Mouse (Mus musculus): ENCODE measurements around the gene Dnm2. TPM values are rescaled to one million over a fixed set of nuclear protein-coding genes. Genes with fewer than 3 reads are reported as not detected.

Gene Dnm2
- polyA plus RNA-seq, 1 experiment: 86.2 TPM

- no peak overlapping the region for H3K4me3 ChIP-seq (ENCODE audit: low read depth, low read length)
- H3K9ac ChIP-seq (ENCODE audit: low read depth, poor library complexity, severe bottlenecking): no peak overlapping the region
- no peaks in the 10 kb centered on the region for H3K9me3 ChIP-seq (replicated peaks; ENCODE audit: control insufficient read depth, insufficient read depth, low read length, poor library complexity, severe bottlenecking)
- H3K4me1 ChIP-seq (ENCODE audit: control insufficient read depth, insufficient read depth, low read length): no peaks in the 10 kb centered on the region
- H3K27ac ChIP-seq (ENCODE audit: insufficient read depth, low read length): no peak overlapping the region
- no peaks in the 10 kb centered on the region; the same call in 1 of the 2 replicates for H3K36me3 ChIP-seq (ENCODE audit: control insufficient read depth, insufficient read depth, low read length, poor library complexity, severe bottlenecking)
- no peaks in the 10 kb centered on the region for H3K27me3 ChIP-seq (ENCODE audit: control insufficient read depth, insufficient read depth, low read length, poor library complexity, severe bottlenecking)
- TF ChIP-seq CTCF (IDR thresholded peaks at IDR 0.05; ENCODE audit: low read depth, low read length) (no peak), EP300 (IDR thresholded peaks at IDR 0.05; ENCODE audit: insufficient read depth, low read depth, low read length) (no peak), POLR2A (IDR thresholded peaks at IDR 0.05; ENCODE audit: insufficient read depth, low read length) (no peak)
Measured at GRCm38 (mm10) chr9:21494726-21495125, 70.0 kb downstream of the Dnm2 start.

DNA sequence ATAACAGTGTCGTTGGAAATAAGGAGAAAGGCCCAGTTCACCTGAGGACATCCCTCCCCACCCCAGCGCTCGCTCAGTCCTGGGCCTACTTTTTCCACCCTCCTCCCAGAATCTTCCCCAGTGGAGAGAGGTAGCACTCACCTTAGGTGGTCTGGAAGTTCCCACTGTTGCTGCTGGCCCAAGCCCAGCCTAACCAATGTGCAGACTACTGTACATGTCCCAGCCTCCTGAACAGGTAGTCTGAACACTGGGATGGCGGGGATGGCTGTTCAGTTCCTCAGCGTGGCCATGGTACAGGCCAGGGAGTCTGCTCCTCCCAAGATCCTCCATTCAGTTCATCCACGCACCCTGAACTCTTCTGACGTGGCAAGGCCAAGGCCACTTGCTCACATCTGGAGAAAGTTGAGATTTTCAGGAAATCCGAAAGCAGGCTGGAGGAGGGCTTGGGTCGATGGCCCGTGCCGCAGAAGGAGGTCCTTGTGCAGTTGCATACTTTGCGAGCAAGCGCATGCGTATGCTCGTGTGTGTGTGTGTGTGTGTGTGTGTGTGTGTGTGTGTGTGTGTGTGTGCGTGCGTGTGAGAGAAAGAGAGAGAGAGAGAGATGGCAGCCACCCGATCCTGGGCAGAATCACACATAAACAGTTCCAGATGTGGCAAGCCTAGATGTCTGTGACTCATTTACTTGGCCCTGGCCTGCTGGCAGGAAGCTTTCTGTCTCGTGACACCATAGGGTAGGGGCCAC lies 71.8 kb downstream of the Dnm2 start:
- no peak overlapping the region for H3K9ac ChIP-seq (ENCODE audit: low read depth, poor library complexity, severe bottlenecking)
- H3K4me3 ChIP-seq (ENCODE audit: low read depth, low read length): 0 out of 2 replicates have a peak overlapping the region, but pooled peaks have one; percentile 6
- no peaks in the 10 kb centered on the region; the same call in 1 of the 2 replicates for H3K36me3 ChIP-seq (ENCODE audit: control insufficient read depth, insufficient read depth, low read length, poor library complexity, severe bottlenecking)
- no peaks in the 10 kb centered on the region for H3K4me1 ChIP-seq (ENCODE audit: control insufficient read depth, insufficient read depth, low read length)
- H3K27me3 ChIP-seq (ENCODE audit: control insufficient read depth, insufficient read depth, low read length, poor library complexity, severe bottlenecking): no peaks in the 10 kb centered on the region
- no peaks in the 10 kb centered on the region for H3K9me3 ChIP-seq (replicated peaks; ENCODE audit: control insufficient read depth, insufficient read depth, low read length, poor library complexity, severe bottlenecking)
- TF ChIP-seq CTCF (IDR thresholded peaks at IDR 0.05; ENCODE audit: low read depth, low read length) (no peak), POLR2A (IDR thresholded peaks at IDR 0.05; ENCODE audit: insufficient read depth, low read length) (no peak), EP300 (IDR thresholded peaks at IDR 0.05; ENCODE audit: insufficient read depth, low read depth, low read length) (no peak)
- no peak overlapping the region for H3K27ac ChIP-seq (ENCODE audit: insufficient read depth, low read length)

GRCm38 (mm10) chr9:21497050-21497542 lies 72.4 kb downstream of the Dnm2 start:
- H3K36me3 ChIP-seq (ENCODE audit: control insufficient read depth, insufficient read depth, low read length, poor library complexity, severe bottlenecking): no peaks in the 10 kb centered on the region; the same call in 1 of the 2 replicates
- no peaks in the 10 kb centered on the region for H3K9me3 ChIP-seq (replicated peaks; ENCODE audit: control insufficient read depth, insufficient read depth, low read length, poor library complexity, severe bottlenecking)
- H3K4me3 ChIP-seq (ENCODE audit: low read depth, low read length): peak overlapping the region; percentile 15; the same call in 1 of the 2 replicates
- no peaks in the 10 kb centered on the region for H3K4me1 ChIP-seq (ENCODE audit: control insufficient read depth, insufficient read depth, low read length)
- no peak overlapping the region for H3K27ac ChIP-seq (ENCODE audit: insufficient read depth, low read length)
- TF ChIP-seq CTCF (IDR thresholded peaks at IDR 0.05; ENCODE audit: low read depth, low read length) (no peak), POLR2A (IDR thresholded peaks at IDR 0.05; ENCODE audit: insufficient read depth, low read length) (no peak), EP300 (IDR thresholded peaks at IDR 0.05; ENCODE audit: insufficient read depth, low read depth, low read length) (no peak)
- H3K27me3 ChIP-seq (ENCODE audit: control insufficient read depth, insufficient read depth, low read length, poor library complexity, severe bottlenecking): no peaks in the 10 kb centered on the region
- no peak overlapping the region for H3K9ac ChIP-seq (ENCODE audit: low read depth, poor library complexity, severe bottlenecking)

DNA sequence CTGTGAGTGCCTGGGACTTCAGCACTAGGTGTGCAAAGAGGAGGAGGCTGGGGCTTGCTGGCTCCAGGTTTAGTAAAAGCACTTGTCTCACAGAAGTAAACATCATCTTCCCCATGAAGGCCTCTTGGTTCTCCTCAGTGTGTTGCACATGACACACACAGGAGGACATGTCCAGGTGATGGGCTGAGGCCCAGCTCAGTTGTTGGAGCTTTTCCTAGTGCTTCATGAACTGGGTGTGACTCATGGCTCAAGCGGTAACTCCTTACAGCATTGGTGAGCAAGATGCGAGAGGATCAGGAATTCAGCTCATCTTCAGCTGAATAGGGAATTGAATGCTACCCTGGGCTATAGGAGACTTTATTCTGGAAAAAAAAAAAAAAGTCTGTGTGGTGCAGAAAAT lies 73.0 kb downstream of the Dnm2 start:
- no peaks in the 10 kb centered on the region for H3K27me3 ChIP-seq (ENCODE audit: control insufficient read depth, insufficient read depth, low read length, poor library complexity, severe bottlenecking)
- no peaks in the 10 kb centered on the region for H3K9me3 ChIP-seq (replicated peaks; ENCODE audit: control insufficient read depth, insufficient read depth, low read length, poor library complexity, severe bottlenecking)
- TF ChIP-seq EP300 (IDR thresholded peaks at IDR 0.05; ENCODE audit: insufficient read depth, low read depth, low read length) (no peak), CTCF (IDR thresholded peaks at IDR 0.05; ENCODE audit: low read depth, low read length) (no peak), POLR2A (IDR thresholded peaks at IDR 0.05; ENCODE audit: insufficient read depth, low read length) (no peak)
- no peaks in the 10 kb centered on the region for H3K4me1 ChIP-seq (ENCODE audit: control insufficient read depth, insufficient read depth, low read length)
- H3K9ac ChIP-seq (ENCODE audit: low read depth, poor library complexity, severe bottlenecking): no peak overlapping the region
- H3K36me3 ChIP-seq (ENCODE audit: control insufficient read depth, insufficient read depth, low read length, poor library complexity, severe bottlenecking): no peaks in the 10 kb centered on the region; the same call in 1 of the 2 replicates
- H3K4me3 ChIP-seq (ENCODE audit: low read depth, low read length): no peak overlapping the region
- H3K27ac ChIP-seq (ENCODE audit: insufficient read depth, low read length): no peak overlapping the region

GRCm38 (mm10) chr9:21498284-21498902 lies 73.7 kb downstream of the Dnm2 start:
- Histone ChIP-seq H3K4me1 (ENCODE audit: control insufficient read depth, insufficient read depth, low read length) (no peaks in the 10 kb centered on the region), H3K9me3 (replicated peaks; ENCODE audit: control insufficient read depth, insufficient read depth, low read length, poor library complexity, severe bottlenecking) (no peaks in the 10 kb centered on the region), H3K36me3 (ENCODE audit: control insufficient read depth, insufficient read depth, low read length, poor library complexity, severe bottlenecking) (no peaks in the 10 kb centered on the region; the same call in 1 of the 2 replicates), H3K4me3 (ENCODE audit: low read depth, low read length) (no peak overlapping the region), H3K9ac (ENCODE audit: low read depth, poor library complexity, severe bottlenecking) (no peak overlapping the region), H3K27me3 (ENCODE audit: control insufficient read depth, insufficient read depth, low read length, poor library complexity, severe bottlenecking) (no peaks in the 10 kb centered on the region), H3K27ac (ENCODE audit: insufficient read depth, low read length) (no peak overlapping the region)
- TF ChIP-seq POLR2A (IDR thresholded peaks at IDR 0.05; ENCODE audit: insufficient read depth, low read length): no peak
- TF ChIP-seq EP300 (IDR thresholded peaks at IDR 0.05; ENCODE audit: insufficient read depth, low read depth, low read length): no peak
- no peak for TF ChIP-seq CTCF (IDR thresholded peaks at IDR 0.05; ENCODE audit: low read depth, low read length)

GRCm38 (mm10) chr9:21503352-21503751 lies 78.6 kb downstream of the Dnm2 start:
- no peaks in the 10 kb centered on the region for H3K4me1 ChIP-seq (ENCODE audit: control insufficient read depth, insufficient read depth, low read length)
- no peak overlapping the region for H3K9ac ChIP-seq (ENCODE audit: low read depth, poor library complexity, severe bottlenecking)
- no peak for TF ChIP-seq POLR2A (IDR thresholded peaks at IDR 0.05; ENCODE audit: insufficient read depth, low read length)
- no peaks in the 10 kb centered on the region for H3K9me3 ChIP-seq (replicated peaks; ENCODE audit: control insufficient read depth, insufficient read depth, low read length, poor library complexity, severe bottlenecking)
- no peak overlapping the region for H3K4me3 ChIP-seq (ENCODE audit: low read depth, low read length)
- H3K27me3 ChIP-seq (ENCODE audit: control insufficient read depth, insufficient read depth, low read length, poor library complexity, severe bottlenecking): no peaks in the 10 kb centered on the region
- no peak overlapping the region for H3K27ac ChIP-seq (ENCODE audit: insufficient read depth, low read length)
- H3K36me3 ChIP-seq (ENCODE audit: control insufficient read depth, insufficient read depth, low read length, poor library complexity, severe bottlenecking): peaks cover 21% of the 10 kb centered on the region
